Mouse (Mus musculus): ENCODE results near the gene Wbp1l. TPM values are rescaled to one million over a fixed set of nuclear protein-coding genes. Genes with fewer than 3 reads are reported as not detected.
"Not testable (repeated sequence)": the region's sequence is repeated elsewhere in the genome, so short reads cannot be mapped to it uniquely, and the experiment has no call there.

Wbp1l gene
- total and polyA plus RNA-seq, 2 experiments from 2014 or later = 27.1 to 44.8 TPM

- Histone ChIP-seq H3K27ac (ENCODE audit: low read depth, low read length) (peak overlapping the region; percentile 57; the same call in 1 of the 2 replicates), H3K4me1 (ENCODE audit: insufficient read depth, low read length) (no peaks in the 10 kb centered on the region), H3K9ac (replicated peaks; ENCODE audit: low read length, poor library complexity, severe bottlenecking) (no peak overlapping the region), H3K4me3 (ENCODE audit: low read depth, low read length) (no peak overlapping the region), H3K27me3 (ENCODE audit: insufficient read depth, low read length) (no peaks in the 10 kb centered on the region), H3K36me3 (ENCODE audit: insufficient read depth, low read length) (peaks cover 5% of the 10 kb centered on the region), H3K4me2 (ENCODE audit: low read depth, low read length, poor library complexity, severe bottlenecking) (no peak overlapping the region), H3K9me3 (ENCODE audit: low read length) (no peaks in the 10 kb centered on the region)
- WGBS = 25% methylated on average over 1 of the region's 1 CpGs
- ATAC-seq (ENCODE audit: low FRiP score) (no peak), DNase-seq (ENCODE audit: low spot score) (peak; percentile 80)
- TF ChIP-seq CTCF (IDR thresholded peaks at IDR 0.05) = peak; percentile 86
Observed at GRCm38 (mm10) chr19:46562132-46562531, 36.8 kb upstream of the Wbp1l start.

DNA sequence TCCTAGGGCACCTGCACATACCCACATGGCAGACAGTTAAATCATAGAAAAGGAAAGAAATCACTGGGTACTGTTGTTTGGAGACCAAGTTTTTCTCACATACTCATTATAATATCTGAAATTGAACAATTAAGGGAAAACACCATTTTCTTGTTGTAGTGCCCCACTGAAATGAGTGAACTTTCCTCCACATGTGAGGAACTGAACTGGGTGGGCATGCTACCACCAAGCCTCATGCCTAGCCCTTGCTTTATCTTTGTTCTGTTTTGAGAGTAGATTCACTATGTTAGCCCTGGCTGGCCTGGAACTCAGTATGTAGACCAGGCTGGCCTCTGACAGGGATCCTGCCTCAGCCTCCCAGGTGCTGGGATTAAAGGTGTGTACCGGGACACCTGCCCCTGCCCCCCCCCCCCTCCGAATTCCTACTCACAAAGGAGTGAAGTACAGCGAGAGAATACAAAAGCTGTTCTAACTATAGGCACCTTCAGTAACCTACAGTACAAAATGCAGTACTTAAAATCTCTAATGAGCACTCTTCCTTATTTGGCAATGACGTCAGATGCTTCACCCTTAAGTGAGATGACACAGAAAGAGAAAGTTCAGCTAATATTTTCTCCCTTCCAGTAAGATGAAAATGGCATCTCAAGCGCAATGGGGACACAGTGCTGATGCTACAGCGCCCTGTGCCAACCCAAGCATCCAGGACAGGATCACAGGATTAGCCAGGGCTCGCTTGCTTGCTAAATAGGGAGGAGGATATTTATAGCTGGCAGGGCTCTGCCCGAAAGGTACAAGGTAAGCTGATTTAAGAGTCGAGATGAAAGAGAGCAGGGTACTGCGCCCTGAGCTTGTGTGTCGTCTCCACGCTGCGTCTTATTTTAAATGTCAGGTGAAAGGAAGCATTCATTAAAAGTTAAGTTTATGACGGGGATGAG lies 36.0 kb upstream of the Wbp1l start:
- Histone ChIP-seq H3K36me3 (ENCODE audit: insufficient read depth, low read length) (peaks cover 3% of the 10 kb centered on the region), H3K9me3 (ENCODE audit: low read length) (no peaks in the 10 kb centered on the region), H3K4me2 (ENCODE audit: low read depth, low read length, poor library complexity, severe bottlenecking) (no peak overlapping the region), H3K4me3 (ENCODE audit: low read depth, low read length) (no peak overlapping the region), H3K9ac (replicated peaks; ENCODE audit: low read length, poor library complexity, severe bottlenecking) (no peak overlapping the region), H3K27ac (ENCODE audit: low read depth, low read length) (peak overlapping the region; percentile 57; the same call in 1 of the 2 replicates), H3K27me3 (ENCODE audit: insufficient read depth, low read length) (no peaks in the 10 kb centered on the region), H3K4me1 (ENCODE audit: insufficient read depth, low read length) (no peaks in the 10 kb centered on the region)
- TF ChIP-seq CTCF (IDR thresholded peaks at IDR 0.05) = no peak
- WGBS = 85% methylated on average over 14 of the region's 14 CpGs
- DNase-seq (ENCODE audit: low spot score) (no peak), ATAC-seq (ENCODE audit: low FRiP score) (no peak)

GRCm38 (mm10) chr19:46563603-46564002 lies 35.3 kb upstream of the Wbp1l start:
- Histone ChIP-seq H3K27me3 (ENCODE audit: insufficient read depth, low read length) (no peaks in the 10 kb centered on the region), H3K4me2 (ENCODE audit: low read depth, low read length, poor library complexity, severe bottlenecking) (no peak overlapping the region), H3K4me3 (ENCODE audit: low read depth, low read length) (no peak overlapping the region), H3K4me1 (ENCODE audit: insufficient read depth, low read length) (no peaks in the 10 kb centered on the region), H3K27ac (ENCODE audit: low read depth, low read length) (no peak overlapping the region), H3K9me3 (ENCODE audit: low read length) (no peaks in the 10 kb centered on the region), H3K9ac (replicated peaks; ENCODE audit: low read length, poor library complexity, severe bottlenecking) (no peak overlapping the region), H3K36me3 (ENCODE audit: insufficient read depth, low read length) (no peaks in the 10 kb centered on the region; the same call in 1 of the 2 replicates)
- 79% methylated on average over 4 of the region's 4 CpGs for WGBS
- DNase-seq (ENCODE audit: low spot score) (no peak), ATAC-seq (ENCODE audit: low FRiP score) (no peak)
- TF ChIP-seq CTCF (IDR thresholded peaks at IDR 0.05) = no peak

DNA sequence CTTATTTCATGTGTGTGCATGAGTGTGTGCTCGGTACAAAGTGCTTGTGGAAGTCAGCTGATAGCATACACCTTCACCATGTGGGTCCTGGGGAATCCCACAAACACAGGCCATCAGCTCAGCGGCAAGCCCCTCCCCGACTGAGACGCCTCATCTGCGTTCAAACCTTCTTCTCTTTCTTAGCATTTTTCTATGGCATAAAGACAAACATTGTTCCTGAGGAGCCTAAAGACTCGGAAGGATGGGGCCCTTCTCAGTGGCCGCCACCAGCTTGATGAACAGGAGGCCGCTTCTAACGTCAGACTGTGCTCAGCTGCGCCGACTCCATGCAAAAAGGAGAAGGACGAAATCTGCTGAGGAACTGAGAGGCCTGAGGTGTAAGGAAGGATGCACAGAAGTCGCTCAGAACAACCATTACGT lies 34.8 kb upstream of the Wbp1l start:
- no peak for TF ChIP-seq CTCF (IDR thresholded peaks at IDR 0.05)
- H3K36me3 ChIP-seq (ENCODE audit: insufficient read depth, low read length) = no peaks in the 10 kb centered on the region; the same call in 1 of the 2 replicates
- H3K4me3 ChIP-seq (ENCODE audit: low read depth, low read length) = no peak overlapping the region
- ATAC-seq (ENCODE audit: low FRiP score) = no peak
- no peaks in the 10 kb centered on the region for H3K27me3 ChIP-seq (ENCODE audit: insufficient read depth, low read length)
- H3K27ac ChIP-seq (ENCODE audit: low read depth, low read length) = no peak overlapping the region
- DNase-seq (ENCODE audit: low spot score) = no peak
- no peak overlapping the region for H3K4me2 ChIP-seq (ENCODE audit: low read depth, low read length, poor library complexity, severe bottlenecking)
- H3K4me1 ChIP-seq (ENCODE audit: insufficient read depth, low read length) = no peaks in the 10 kb centered on the region
- H3K9me3 ChIP-seq (ENCODE audit: low read length) = no peaks in the 10 kb centered on the region
- H3K9ac ChIP-seq (replicated peaks; ENCODE audit: low read length, poor library complexity, severe bottlenecking) = no peak overlapping the region
- 74% methylated on average over 14 of the region's 14 CpGs for WGBS

DNA sequence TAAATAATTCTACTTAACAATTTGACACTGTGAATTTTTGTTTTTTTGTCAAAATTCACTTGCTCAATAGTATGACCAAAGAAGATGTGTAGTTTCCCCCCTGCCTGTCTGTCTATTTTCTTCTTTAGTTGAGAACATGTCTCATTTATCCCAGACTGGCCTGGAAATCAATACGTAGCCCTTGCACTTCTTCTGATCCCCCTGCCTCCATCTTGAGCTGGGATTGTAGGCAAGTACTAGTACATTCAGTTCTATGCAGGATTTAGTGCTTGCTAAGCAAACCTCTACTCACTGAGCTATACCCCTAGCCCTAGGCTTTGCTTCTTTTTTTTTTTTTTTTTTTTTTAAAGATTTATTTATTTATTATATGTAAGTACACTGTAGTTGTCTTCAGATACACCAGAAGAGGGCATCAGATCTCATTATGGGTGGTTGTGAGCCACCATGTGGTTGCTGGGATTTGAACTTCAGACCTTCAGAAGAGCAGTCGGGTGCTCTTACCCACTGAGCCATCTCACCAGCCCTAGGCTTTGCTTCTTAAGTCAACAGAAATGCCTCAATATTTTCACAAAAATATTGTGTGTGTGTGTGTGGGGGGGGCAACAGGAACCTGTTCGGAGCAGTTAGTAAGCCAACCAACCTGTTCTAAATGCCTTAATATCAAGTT lies 27.5 kb upstream of the Wbp1l start:
- DNase-seq (ENCODE audit: low spot score); ATAC-seq (ENCODE audit: low FRiP score); H3K4me1 ChIP-seq (ENCODE audit: insufficient read depth, low read length); H3K9me3 ChIP-seq (ENCODE audit: low read length); H3K27me3 ChIP-seq (ENCODE audit: insufficient read depth, low read length); H3K36me3 ChIP-seq (ENCODE audit: insufficient read depth, low read length); H3K9ac ChIP-seq (replicated peaks; ENCODE audit: low read length, poor library complexity, severe bottlenecking): not testable (repeated sequence)
- WGBS = 69% methylated on average over 3 of the region's 3 CpGs
- H3K27ac ChIP-seq (ENCODE audit: low read depth, low read length) = peak overlapping the region; percentile 77; the same call in 1 of the 2 replicates
- H3K4me3 ChIP-seq (ENCODE audit: low read depth, low read length) = peak overlapping the region; percentile 59
- peak overlapping the region; percentile 71 for H3K4me2 ChIP-seq (ENCODE audit: low read depth, low read length, poor library complexity, severe bottlenecking)

- H3K27ac ChIP-seq (ENCODE audit: low read depth, low read length) = peak overlapping the region; percentile 77; the same call in 1 of the 2 replicates
- H3K9me3 ChIP-seq (ENCODE audit: low read length) = no peaks in the 10 kb centered on the region
- H3K4me3 ChIP-seq (ENCODE audit: low read depth, low read length) = peak overlapping the region; percentile 59
- WGBS = 10% methylated on average over 10 of the region's 10 CpGs
- H3K27me3 ChIP-seq (ENCODE audit: insufficient read depth, low read length) = no peaks in the 10 kb centered on the region
- H3K9ac ChIP-seq (replicated peaks; ENCODE audit: low read length, poor library complexity, severe bottlenecking) = peak overlapping the region; percentile 76; the same call in 1 of the 2 replicates
- TF ChIP-seq CTCF (IDR thresholded peaks at IDR 0.05) = no peak; the same call in 1 of the 2 replicates
- no peaks in the 10 kb centered on the region for H3K4me1 ChIP-seq (ENCODE audit: insufficient read depth, low read length)
- DNase-seq (ENCODE audit: low spot score) = no peak
- H3K4me2 ChIP-seq (ENCODE audit: low read depth, low read length, poor library complexity, severe bottlenecking) = peak overlapping the region; percentile 71
- no peak for ATAC-seq (ENCODE audit: low FRiP score)
- H3K36me3 ChIP-seq (ENCODE audit: insufficient read depth, low read length) = no peaks in the 10 kb centered on the region
Observed at GRCm38 (mm10) chr19:46571878-46572244, 27.0 kb upstream of the Wbp1l start.
